Mouse (Mus musculus) kidney, adult 2 months (tissue): Measurements from ENCODE around the gene Mcfd2. TPM values are rescaled to one million over a fixed set of nuclear protein-coding genes. Genes with fewer than 3 reads are reported as not detected.

Source experiments
- DNase-seq: peaks from one replicate; pipeline ENCODE4 v3.0.0; 2021
- H3K27ac ChIP-seq: fragments of 200-500 bp; 2 replicates; pipeline ENCODE4 v1.5.1; 2012; ENCODE audit warnings: low read depth, low read length, control low read depth, inconsistent platforms; ENCODE audit not compliant: insufficient read depth
- H3K27me3 ChIP-seq: fragments of 200-500 bp; replicated peaks from 2 replicates; pipeline ENCODE4 v1.6.1; 2012; ENCODE audit warnings: mild to moderate bottlenecking, moderate library complexity, low read length, inconsistent platforms; ENCODE audit not compliant: control insufficient read depth, insufficient read depth
- H3K36me3 ChIP-seq: fragments of 200-500 bp; 2 replicates; pipeline ENCODE4 v1.6.1; 2012; ENCODE audit warnings: mild to moderate bottlenecking, moderate library complexity, low read length, inconsistent platforms; ENCODE audit not compliant: control insufficient read depth, insufficient read depth
- H3K4me1 ChIP-seq: fragments of 200-500 bp; 2 replicates; pipeline ENCODE4 v1.6.1; 2011; ENCODE audit warnings: low read length; ENCODE audit not compliant: control insufficient read depth, insufficient read depth
- H3K4me3 ChIP-seq: fragments of 200-500 bp; 2 replicates; pipeline ENCODE4 v1.5.1; 2011; ENCODE audit warnings: mild to moderate bottlenecking, low read depth, low read length, control low read depth; ENCODE audit not compliant: insufficient read depth
- CTCF ChIP-seq: fragments of 200-500 bp; conservative IDR thresholded peaks from 2 replicates; pipeline ENCODE4 v1.5.1; 2011; ENCODE audit warnings: low read depth, mild to moderate bottlenecking, control low read depth, low read length, moderate library complexity, mixed read lengths; ENCODE audit not compliant: insufficient read depth, insufficient read length
- POLR2A ChIP-seq: fragments of 200-500 bp; IDR thresholded peaks from one replicate; pipeline ENCODE4 v1.6.1; 2011; ENCODE audit warnings: low read depth, low read length, control low read depth
- WGBS: fragments of 180-500 bp; shearing (Covaris S2); methylation state at CpG from one replicate; pipeline ENCODE4 v1.1.7; 2018; 5-methylcytosine and 5-hydroxymethylcytosine counted together
- polyA plus RNA-seq: library from polyadenylated mRNA; depleted of rRNA; stranded (reverse); fragments of >200 nt; gene quantifications from 2 replicates; pipeline ENCODE4 v1.2.3, GENCODE M21; 2012

Gene Mcfd2
- polyA plus RNA-seq, 1 experiment, result 159 TPM

DNA sequence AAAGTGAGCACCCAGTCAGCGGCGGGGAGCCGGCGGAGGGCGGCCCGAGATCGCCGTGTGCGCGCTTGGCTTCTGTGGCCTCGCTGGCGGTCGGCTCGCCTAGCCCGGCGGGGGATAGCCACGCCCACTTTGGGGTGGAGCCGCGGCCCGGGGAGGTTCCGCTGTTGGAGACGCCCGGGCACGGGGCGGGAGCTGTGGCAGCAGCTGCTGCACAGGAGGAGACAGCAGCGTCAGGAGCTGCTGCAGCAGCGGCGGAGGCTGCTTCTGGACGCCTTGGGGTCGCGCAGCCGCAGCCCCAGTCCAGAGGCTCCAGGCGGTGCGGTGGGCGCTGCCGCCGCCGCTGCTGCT is 16.9 kb upstream of the Mcfd2 start, which contains the start of gene Ttc7:
Ttc7 (plus strand) TSS at position 181 of the 348 bp plus-strand sequence.
- Histone ChIP-seq H3K27me3 (no peaks in the 10 kb centered on the region), H3K27ac (peak within 1 kb of the TSS; percentile 98), H3K4me3 (peak within 1 kb of the TSS; percentile 97), H3K4me1 (peaks cover 30% of the 10 kb centered on the region; the same call in 1 of the 2 replicates), H3K36me3 (no peaks in the 10 kb centered on the region)
- TF ChIP-seq CTCF, result no peak
- peak; percentile 90 for TF ChIP-seq POLR2A
- peak; percentile 98 for DNase-seq
- 1% methylated on average over 36 of the region's 38 CpGs for WGBS

DNA sequence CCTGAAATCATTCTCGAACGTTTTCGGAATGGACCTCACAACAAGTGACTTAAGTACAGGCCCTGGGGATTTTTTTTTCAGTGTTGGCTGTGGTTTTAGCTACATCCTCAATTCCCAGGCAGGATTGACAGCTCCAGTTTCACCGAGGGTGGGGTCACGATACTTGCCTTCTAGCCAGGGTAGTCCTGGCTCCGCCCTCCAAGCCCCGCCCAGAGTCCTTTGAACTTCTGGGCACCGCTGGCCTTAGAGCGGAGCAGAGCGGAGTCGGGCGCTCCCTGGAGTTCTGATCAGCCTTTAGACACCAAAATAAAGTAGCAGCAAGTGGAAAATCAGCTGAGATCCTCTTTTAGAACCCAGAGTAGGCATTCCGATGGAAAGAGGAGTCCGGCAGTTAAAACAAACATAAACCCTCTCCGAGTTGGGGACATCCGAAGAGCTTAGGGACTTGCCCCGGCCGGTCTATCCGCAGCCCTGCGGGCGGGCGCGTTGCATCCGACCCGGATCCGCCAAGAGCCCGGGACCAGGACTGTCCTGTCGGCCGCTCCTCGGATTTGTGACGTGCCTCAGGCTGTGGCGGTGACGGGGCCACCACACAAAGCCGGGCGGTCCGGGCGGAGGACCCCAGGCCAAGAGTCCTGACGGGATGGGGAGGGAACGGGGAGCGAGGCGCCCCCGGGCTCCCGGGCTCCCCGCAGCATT is 16.4 kb upstream of the Mcfd2 start:
- Histone ChIP-seq H3K4me3 (peak overlapping the region; percentile 62), H3K36me3 (no peaks in the 10 kb centered on the region), H3K27ac (peak overlapping the region; percentile 98), H3K4me1 (peaks cover 28% of the 10 kb centered on the region; the same call in 1 of the 2 replicates), H3K27me3 (no peaks in the 10 kb centered on the region)
- DNase-seq, result peak; percentile 99
- WGBS, result under 1% methylated on average over 43 of the region's 44 CpGs
- peak; percentile 20; the same call in 1 of the 2 replicates for TF ChIP-seq CTCF
- TF ChIP-seq POLR2A, result peak; percentile 53

DNA sequence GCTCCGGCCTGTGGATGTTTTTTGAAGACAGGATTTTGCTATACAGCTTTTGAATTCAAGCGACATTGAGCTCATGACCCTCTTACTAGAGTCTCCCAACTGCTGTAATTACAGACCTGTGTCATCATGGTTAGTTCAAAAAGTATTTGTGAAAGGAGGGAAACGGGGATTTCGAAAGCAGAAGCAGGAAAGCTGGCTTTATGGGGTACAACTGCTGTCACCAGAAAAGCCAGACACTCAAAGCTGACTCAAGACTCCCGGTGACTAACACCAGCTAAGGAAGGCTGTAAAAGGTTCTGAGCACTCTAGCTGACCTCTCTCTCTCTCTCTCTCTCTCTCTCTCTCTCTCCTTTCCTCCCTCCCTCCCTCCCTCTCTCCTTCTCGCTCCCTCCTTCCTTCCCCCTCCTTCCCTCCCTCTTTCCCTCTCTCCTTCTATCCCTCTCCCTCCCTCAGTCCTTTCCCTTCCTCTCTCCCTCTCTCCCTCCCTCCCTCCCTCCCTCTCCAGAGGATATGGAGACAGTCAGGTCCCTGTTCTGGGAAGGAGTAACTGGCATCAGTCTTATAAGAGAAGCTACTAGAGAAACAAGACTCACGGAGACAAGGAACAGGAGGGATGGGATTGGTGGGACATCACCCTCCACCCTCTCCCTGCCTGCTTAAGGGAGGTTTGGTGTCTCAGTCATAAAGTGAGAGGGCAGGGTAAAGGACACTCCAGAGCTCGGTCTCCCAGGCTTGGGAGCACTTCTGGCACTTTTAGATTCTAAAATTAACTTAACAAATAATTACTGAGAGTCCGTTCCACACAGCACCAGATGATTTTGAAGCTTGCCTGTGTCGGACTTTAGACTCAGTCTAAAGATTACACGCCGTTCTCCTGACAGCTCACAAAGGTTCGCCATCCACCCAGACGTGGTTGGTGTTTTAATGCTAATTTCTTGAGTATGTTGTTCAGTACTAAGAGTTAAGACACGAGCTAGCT is 9.9 kb upstream of the Mcfd2 start:
- peaks cover 5% of the 10 kb centered on the region; the same call in 1 of the 2 replicates for H3K4me1 ChIP-seq
- H3K36me3 ChIP-seq, result no peaks in the 10 kb centered on the region
- no peak overlapping the region for H3K4me3 ChIP-seq
- peak overlapping the region; percentile 87 for H3K27ac ChIP-seq
- no peak for TF ChIP-seq CTCF
- H3K27me3 ChIP-seq, result no peaks in the 10 kb centered on the region
- 44% methylated on average over 14 of the region's 15 CpGs for WGBS
- DNase-seq, result peak; percentile 89

DNA sequence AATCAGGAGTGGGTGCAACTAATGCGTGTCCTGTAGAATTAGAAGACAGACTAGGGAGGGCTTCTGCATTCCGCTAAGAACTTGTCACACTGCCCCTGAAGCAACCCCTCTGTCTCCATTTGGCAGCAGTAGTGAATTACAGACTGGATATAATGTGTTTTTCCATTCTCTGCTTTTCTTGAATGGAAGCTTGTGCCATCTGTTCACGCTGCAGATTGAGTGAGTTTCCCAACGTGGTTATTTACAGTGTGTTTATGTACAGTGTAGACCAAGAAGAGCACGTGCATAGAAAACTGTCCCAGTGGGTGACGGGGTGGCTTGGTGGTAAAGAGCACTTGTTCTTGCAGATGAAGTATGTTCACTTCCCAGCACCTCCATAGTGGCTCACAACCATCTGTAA is 3.7 kb upstream of the Mcfd2 start:
- no peak for DNase-seq
- no peak overlapping the region for H3K27ac ChIP-seq
- 84% methylated on average over 6 of the region's 6 CpGs for WGBS
- H3K36me3 ChIP-seq, result no peaks in the 10 kb centered on the region
- H3K4me1 ChIP-seq, result peaks cover 6% of the 10 kb centered on the region
- H3K27me3 ChIP-seq, result no peaks in the 10 kb centered on the region
- no peak overlapping the region for H3K4me3 ChIP-seq
- TF ChIP-seq CTCF (no peak), POLR2A (no peak)

- TF ChIP-seq POLR2A (no peak), CTCF (no peak)
- peak overlapping the region; percentile 84 for H3K27ac ChIP-seq
- H3K36me3 ChIP-seq, result no peaks in the 10 kb centered on the region
- 4% methylated on average over 28 of the region's 28 CpGs for WGBS
- peaks cover 14% of the 10 kb centered on the region for H3K4me1 ChIP-seq
- no peaks in the 10 kb centered on the region for H3K27me3 ChIP-seq
- peak; percentile 25 for DNase-seq
- H3K4me3 ChIP-seq, result peak overlapping the region; percentile 95
Measured at GRCm38 (mm10) chr17:87264927-87265791, 576 bp downstream of the Mcfd2 start.

DNA sequence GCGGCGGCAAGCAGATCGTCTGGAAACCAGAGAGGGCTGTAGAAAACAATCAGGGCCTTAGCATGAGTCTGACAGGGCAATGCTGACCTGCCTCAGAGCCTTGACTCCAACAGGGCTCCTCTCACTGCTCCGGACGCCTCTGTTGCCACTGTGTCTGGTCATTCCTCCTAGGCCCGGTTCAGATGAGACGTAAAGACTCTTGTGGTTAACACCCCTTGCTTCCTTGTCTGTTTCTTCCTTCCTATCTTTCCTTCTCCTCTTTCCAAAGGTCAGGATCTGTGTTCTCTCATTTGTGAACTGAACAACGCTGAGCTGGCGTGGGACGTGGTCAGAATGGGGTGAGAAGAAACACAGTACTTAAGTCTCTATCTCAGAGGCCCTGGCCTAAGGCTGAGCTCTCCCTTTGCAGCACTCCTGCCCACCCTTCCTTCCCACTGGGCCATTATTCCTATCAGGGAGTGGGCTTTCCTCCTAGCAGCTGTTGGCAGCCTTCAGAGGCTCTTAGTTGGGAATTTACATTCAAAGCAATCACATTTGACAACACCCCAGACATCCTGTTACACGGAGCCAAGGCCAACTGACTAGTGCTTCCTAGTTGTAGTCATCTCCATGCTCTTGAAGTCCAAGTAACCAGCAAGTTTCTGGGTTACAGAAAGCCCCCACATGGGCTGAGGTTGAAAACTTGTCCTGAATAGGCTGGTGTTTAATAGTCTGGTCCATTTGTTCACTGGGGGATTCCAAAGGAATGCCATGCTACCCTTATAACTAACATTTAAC is 1.5 kb downstream of the Mcfd2 start:
- TF ChIP-seq POLR2A (no peak), CTCF (no peak)
- peak overlapping the region; percentile 35; the same call in 1 of the 2 replicates for H3K27ac ChIP-seq
- H3K27me3 ChIP-seq, result no peaks in the 10 kb centered on the region
- no peaks in the 10 kb centered on the region for H3K36me3 ChIP-seq
- DNase-seq, result peak; percentile 48
- peaks cover 14% of the 10 kb centered on the region for H3K4me1 ChIP-seq
- 63% methylated on average over 11 of the region's 11 CpGs for WGBS
- peak overlapping the region; percentile 95 for H3K4me3 ChIP-seq
